Mouse (Mus musculus) left cerebral cortex, adult 9 months (tissue): Measurements from ENCODE around the gene Pcdh17.

ENCODE experiments used
- DNase-seq, 2 experiments: peaks; one replicate each; pipeline ENCODE4 v3.0.0; 2022; ENCODE audit warnings: low spot score in 2 of 2

Gene Pcdh17

DNA sequence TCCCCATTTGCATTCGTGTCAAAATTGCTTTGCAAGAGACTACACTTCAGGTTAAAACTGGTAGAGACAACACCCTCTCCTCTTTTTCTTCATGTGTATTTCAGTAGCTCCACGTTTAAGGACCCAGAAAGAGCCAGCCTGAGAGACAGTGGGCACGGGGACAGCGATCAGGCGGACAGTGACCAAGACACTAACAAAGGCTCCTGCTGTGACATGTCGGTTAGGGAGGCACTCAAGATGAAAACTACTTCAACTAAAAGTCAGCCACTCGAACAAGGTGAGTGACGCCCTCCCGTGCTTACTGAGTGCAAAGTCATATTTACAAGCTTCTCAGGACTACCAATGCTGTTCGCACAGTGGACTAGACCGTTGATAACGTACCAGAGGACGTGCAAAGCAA, 34.0 kb downstream of the Pcdh17 start:
- no peak for DNase-seq

DNA sequence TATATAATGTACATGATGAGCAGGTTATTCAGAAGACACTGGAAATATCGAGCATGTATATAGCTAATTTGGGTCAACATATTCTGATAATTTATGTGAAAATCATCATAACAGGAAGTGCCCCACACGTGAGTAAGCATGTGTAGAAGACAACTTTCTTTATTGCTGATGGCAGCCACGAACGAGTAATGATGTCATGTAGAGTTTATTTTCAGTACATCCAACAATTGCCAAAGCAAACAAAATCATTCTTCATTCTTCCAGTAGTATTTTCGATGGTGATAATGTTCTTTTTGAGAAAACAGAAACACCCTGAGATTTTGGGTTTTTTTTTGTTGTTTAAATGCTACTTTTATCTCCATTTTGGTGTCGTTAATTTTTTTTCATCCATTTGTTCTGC, 37.2 kb downstream of the Pcdh17 start:
- no peak for DNase-seq

GRCm38 (mm10) chr14:84484350-84484749, 41.0 kb downstream of the Pcdh17 start:
- DNase-seq, result no peak

DNA sequence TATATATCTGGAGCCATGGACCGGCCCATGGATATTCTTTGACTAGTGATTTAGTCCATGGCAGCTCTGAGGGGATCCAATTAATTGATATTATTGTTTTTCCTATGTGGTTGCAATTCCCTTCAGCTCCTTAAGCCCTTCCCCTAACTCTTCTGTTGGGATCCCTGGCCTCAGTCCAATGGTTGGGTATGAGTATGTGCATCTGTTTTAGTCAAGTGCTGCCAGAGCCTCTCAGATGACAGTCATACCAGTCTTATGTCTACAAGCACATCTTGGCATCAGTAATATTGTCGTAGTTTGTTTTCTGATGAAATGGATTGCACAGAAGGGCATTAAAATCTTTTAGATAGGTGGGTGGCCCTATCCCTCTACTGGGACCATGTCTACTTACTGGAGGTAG, 67.6 kb downstream of the Pcdh17 start:
- DNase-seq, result no peak

DNA sequence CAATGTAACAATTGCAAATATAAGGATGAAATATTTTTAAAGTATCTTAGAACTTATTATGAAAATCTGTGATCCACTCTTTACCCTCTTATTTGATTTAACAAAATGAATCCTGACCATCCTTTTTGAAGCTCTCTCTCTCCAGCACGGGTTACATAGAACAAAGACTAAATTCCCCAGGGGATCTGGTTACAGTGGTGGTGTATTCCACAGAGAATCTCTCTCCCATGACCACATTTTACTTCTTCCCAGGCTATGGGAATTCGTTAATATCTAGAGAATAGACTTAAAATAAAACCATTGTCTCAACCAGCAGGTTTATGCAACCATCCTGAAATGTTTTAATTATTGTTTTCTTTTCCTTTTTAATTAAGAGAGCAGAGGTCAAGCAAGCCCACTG, 89.0 kb downstream of the Pcdh17 start:
- DNase-seq, result no peak

DNA sequence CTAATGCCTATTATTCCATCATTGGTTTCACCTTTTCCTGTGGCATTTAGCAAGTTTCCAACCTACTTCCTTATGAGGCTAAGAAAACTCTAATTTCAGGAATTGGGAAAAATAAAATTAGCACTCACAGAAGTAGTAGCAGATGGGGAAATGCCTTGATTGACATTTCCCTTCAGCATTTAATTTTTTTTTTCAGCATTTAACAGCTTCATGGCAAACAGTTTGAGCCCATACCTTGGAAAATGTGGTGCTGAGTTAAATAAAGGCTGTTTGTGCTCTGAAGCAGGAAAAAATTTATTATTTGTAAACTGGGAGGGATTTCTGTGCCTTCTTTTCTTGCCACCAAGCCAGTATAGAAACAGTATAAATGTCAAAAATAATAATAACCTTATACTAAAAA, 91.9 kb downstream of the Pcdh17 start:
- DNase-seq, result no peak

DNA sequence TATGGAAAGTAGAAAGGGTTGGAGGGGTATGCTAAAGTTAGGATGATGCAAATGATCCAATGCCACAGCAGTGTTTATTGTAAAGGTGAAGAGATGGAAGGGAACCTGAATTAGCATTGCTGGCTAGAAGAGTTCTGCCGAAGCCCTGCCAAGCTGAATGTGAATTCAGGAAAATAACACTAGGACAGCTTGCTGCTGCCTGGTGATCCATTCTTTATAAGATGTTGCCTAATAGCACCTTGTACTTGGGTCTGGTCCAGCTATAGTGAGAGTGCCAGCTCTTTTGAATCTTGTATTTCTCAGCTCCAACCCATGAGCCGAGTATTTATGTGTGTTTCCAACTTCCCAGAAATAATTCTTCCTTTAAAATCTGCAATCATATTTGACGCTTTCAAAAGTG, 98.5 kb downstream of the Pcdh17 start:
- DNase-seq, result peak in 1 of 2 experiments; percentile 58

GRCm38 (mm10) chr14:84545968-84546367, 102.6 kb downstream of the Pcdh17 start:
- no peak for DNase-seq

DNA sequence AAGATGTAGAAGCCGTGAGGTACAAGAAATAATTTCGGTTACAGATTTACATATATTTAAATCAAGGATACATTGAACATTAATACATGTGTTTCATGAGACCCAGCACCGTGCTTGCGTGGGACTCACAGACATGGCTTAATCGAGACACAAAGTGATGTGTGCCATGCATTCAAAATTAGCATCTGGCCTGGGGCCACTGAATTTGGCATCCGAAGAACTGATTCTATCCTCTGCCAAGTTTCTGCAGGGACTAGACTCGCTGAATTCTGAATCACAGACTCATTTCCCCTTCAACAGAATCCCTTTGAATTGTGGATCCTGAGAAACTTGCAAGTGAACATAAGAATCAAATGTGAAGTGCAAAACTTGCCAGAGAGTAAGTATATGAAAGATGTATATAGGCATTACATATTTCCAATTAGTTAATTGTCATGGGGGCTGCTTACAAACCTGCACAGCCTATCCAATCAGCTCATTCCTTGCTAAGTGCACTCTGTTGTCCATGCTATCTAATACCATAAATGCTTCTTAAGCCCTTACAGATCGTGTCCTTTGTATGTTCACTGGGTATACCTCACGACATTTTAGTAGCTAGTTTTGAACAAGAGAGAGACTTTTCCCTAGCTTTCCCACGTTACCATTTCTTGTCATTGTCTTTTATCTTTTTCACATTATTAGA, 104.3 kb downstream of the Pcdh17 start:
- peak in 1 of 2 experiments; percentile 73 for DNase-seq

DNA sequence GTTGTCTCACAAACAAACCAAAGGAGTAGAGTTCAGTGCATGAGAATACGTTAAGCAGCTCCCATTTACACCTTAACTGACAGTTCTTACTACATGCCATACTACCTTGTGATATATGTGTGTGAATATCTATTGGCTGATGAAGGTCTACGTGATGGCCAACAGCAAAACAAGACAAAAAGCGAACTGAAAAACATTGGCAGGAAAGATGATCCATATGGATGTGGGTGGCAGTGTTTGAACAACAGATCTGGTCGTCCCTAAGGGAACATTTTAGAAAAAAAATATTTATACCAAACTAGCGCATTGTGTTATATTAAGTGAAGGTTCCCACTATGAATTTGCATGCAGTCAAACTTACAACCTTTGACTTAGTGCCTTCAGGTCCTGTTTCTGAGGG, 108.2 kb downstream of the Pcdh17 start:
- DNase-seq, result no peak

DNA sequence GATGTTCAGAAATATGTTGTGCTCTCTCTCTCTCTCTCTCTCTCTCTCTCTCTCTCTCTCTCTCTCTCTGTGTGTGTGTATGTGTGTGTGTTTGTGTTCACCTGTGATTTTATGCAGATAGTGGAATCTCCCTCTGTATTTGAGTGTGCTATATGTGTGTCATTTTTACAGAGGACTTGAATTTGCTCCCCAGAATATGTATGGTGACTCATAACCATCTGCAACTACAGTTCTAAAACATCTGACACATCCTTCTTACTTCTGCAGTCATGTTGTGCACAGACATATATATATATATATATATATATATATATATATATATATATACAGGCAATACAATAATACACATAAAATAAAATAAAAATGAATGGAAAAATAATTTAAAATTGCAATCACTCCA, 127.7 kb downstream of the Pcdh17 start:
- no peak for DNase-seq
